Mouse (Mus musculus) lung, postnatal 10 days (tissue): ENCODE results near the gene Lurap1l.
"Not testable (repeated sequence)": the region's sequence is repeated elsewhere in the genome, so short reads cannot be mapped to it uniquely, and the experiment has no call there.

Experiments
- DNase-seq: peaks from one replicate; pipeline ENCODE4 v3.0.0; 2021

The Lurap1l gene

GRCm38 (mm10) chr4:80910481-80910870, at the start of gene Lurap1l:
Lurap1l (plus strand) TSS chr4:80910646.
- peak; percentile 72 for DNase-seq

- DNase-seq, result no peak
Observed at GRCm38 (mm10) chr4:80862962-80863361, 47.5 kb upstream of the Lurap1l start.

GRCm38 (mm10) chr4:80863906-80864305, 46.5 kb upstream of the Lurap1l start:
- no peak for DNase-seq

GRCm38 (mm10) chr4:80864511-80864922, 45.9 kb upstream of the Lurap1l start:
- DNase-seq, result peak; percentile 21

GRCm38 (mm10) chr4:80866065-80866464, 44.4 kb upstream of the Lurap1l start:
- peak; percentile 41 for DNase-seq

GRCm38 (mm10) chr4:80869598-80869997, 40.8 kb upstream of the Lurap1l start:
- no peak for DNase-seq

GRCm38 (mm10) chr4:80872847-80873644, 37.4 kb upstream of the Lurap1l start:
- peak; percentile 42 for DNase-seq

GRCm38 (mm10) chr4:80874121-80874859, 36.2 kb upstream of the Lurap1l start:
- DNase-seq, result peak; percentile 11

GRCm38 (mm10) chr4:80875055-80875454, 35.4 kb upstream of the Lurap1l start:
- DNase-seq, result no peak

- no peak for DNase-seq
Observed at GRCm38 (mm10) chr4:80881996-80882599, 28.3 kb upstream of the Lurap1l start.

GRCm38 (mm10) chr4:80886631-80887030, 23.8 kb upstream of the Lurap1l start:
- DNase-seq, result no peak

GRCm38 (mm10) chr4:80891004-80891403, 19.4 kb upstream of the Lurap1l start:
- DNase-seq, result no peak

GRCm38 (mm10) chr4:80895278-80895894, 15.1 kb upstream of the Lurap1l start:
- DNase-seq, result peak; percentile 56

GRCm38 (mm10) chr4:80906726-80907125, 3.7 kb upstream of the Lurap1l start:
- DNase-seq, result no peak

GRCm38 (mm10) chr4:80907973-80908372, 2.5 kb upstream of the Lurap1l start:
- no peak for DNase-seq

GRCm38 (mm10) chr4:80908902-80909301, 1.5 kb upstream of the Lurap1l start:
- DNase-seq, result no peak

GRCm38 (mm10) chr4:80910871-80911701, 640 bp downstream of the Lurap1l start:
- DNase-seq, result peak; percentile 71

- peak; percentile 93 for DNase-seq
Observed at GRCm38 (mm10) chr4:80911706-80912540, 1.5 kb downstream of the Lurap1l start.

GRCm38 (mm10) chr4:80915211-80915610, 4.8 kb downstream of the Lurap1l start:
- no peak for DNase-seq

GRCm38 (mm10) chr4:80916695-80917094, 6.2 kb downstream of the Lurap1l start:
- no peak for DNase-seq

- DNase-seq, result not testable (repeated sequence)
Observed at GRCm38 (mm10) chr4:80917128-80917527, 6.7 kb downstream of the Lurap1l start.
